Mouse (Mus musculus): ENCODE data around the gene Ltbp1. TPM values are rescaled to one million over a fixed set of nuclear protein-coding genes. Genes with fewer than 3 reads are reported as not detected.

Gene Ltbp1
- polyA plus RNA-seq, 1 experiment from 2014 or later: 2.1 TPM

GRCm38 (mm10) chr17:75233206-75233605 is 227.8 kb downstream of the Ltbp1 start:
- no peaks in the 10 kb centered on the region for H3K27me3 ChIP-seq (ENCODE audit: control insufficient read depth, insufficient read depth, low read depth, low read length)
- no peak overlapping the region for H3K9ac ChIP-seq (ENCODE audit: low read depth, low read length)
- no peaks in the 10 kb centered on the region for H3K36me3 ChIP-seq (ENCODE audit: control insufficient read depth, insufficient read depth)
- no peaks in the 10 kb centered on the region for H3K9me3 ChIP-seq (replicated peaks; ENCODE audit: control insufficient read depth, low read length)
- ATAC-seq (ENCODE audit: low read depth): no peak
- H3K4me3 ChIP-seq (ENCODE audit: low read depth, low read length): no peak overlapping the region
- H3K27ac ChIP-seq (ENCODE audit: low read length): no peak overlapping the region
- H3K4me1 ChIP-seq (ENCODE audit: control insufficient read depth, low read depth, low read length): no peaks in the 10 kb centered on the region
- WGBS (ENCODE audit: insufficient replicate concordance): 40% methylated on average over 2 of the region's 2 CpGs
- H3K4me2 ChIP-seq (ENCODE audit: low read depth, low read length): no peak overlapping the region

- Histone ChIP-seq H3K4me1 (ENCODE audit: control insufficient read depth, low read depth, low read length) (no peaks in the 10 kb centered on the region), H3K9me3 (replicated peaks; ENCODE audit: control insufficient read depth, low read length) (no peaks in the 10 kb centered on the region), H3K4me2 (ENCODE audit: low read depth, low read length) (no peak overlapping the region), H3K27ac (ENCODE audit: low read length) (no peak overlapping the region), H3K36me3 (ENCODE audit: control insufficient read depth, insufficient read depth) (no peaks in the 10 kb centered on the region), H3K9ac (ENCODE audit: low read depth, low read length) (no peak overlapping the region), H3K4me3 (ENCODE audit: low read depth, low read length) (no peak overlapping the region), H3K27me3 (ENCODE audit: control insufficient read depth, insufficient read depth, low read depth, low read length) (no peaks in the 10 kb centered on the region)
- WGBS (ENCODE audit: insufficient replicate concordance): 30% methylated on average over 4 of the region's 4 CpGs
- ATAC-seq (ENCODE audit: low read depth): no peak
These were observed 228.6 kb downstream of the Ltbp1 start for GRCm38 (mm10) chr17:75233923-75234322.

DNA sequence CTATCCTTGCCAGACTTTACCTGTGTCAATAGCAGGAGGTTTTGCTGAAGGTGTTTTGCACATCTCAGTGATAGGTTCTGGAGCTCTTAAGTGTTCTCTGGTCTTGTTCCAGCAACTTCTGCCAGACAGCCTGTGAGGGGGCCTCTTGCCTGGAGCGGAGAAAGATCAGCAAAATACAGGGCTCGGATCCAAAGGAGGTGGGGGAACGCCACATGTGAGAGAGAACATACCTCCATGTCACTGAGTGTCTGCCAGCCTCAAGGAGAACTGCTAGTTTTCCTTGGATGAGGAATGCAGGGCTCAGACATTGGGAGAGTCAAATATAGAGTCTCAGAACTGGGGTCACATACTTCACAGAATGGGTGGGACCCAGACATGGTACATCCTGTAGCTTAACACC is 230.4 kb downstream of the Ltbp1 start:
- Histone ChIP-seq H3K4me1 (ENCODE audit: control insufficient read depth, low read depth, low read length) (no peaks in the 10 kb centered on the region), H3K9me3 (replicated peaks; ENCODE audit: control insufficient read depth, low read length) (no peaks in the 10 kb centered on the region), H3K36me3 (ENCODE audit: control insufficient read depth, insufficient read depth) (no peaks in the 10 kb centered on the region), H3K27ac (ENCODE audit: low read length) (no peak overlapping the region), H3K4me2 (ENCODE audit: low read depth, low read length) (no peak overlapping the region), H3K9ac (ENCODE audit: low read depth, low read length) (no peak overlapping the region), H3K4me3 (ENCODE audit: low read depth, low read length) (no peak overlapping the region), H3K27me3 (ENCODE audit: control insufficient read depth, insufficient read depth, low read depth, low read length) (no peaks in the 10 kb centered on the region)
- WGBS (ENCODE audit: insufficient replicate concordance): 77% methylated on average over 3 of the region's 3 CpGs
- ATAC-seq (ENCODE audit: low read depth): no peak

- Histone ChIP-seq H3K4me3 (ENCODE audit: low read depth, low read length) (no peak overlapping the region), H3K4me1 (ENCODE audit: control insufficient read depth, low read depth, low read length) (no peaks in the 10 kb centered on the region), H3K27ac (ENCODE audit: low read length) (no peak overlapping the region), H3K4me2 (ENCODE audit: low read depth, low read length) (no peak overlapping the region), H3K9ac (ENCODE audit: low read depth, low read length) (no peak overlapping the region), H3K36me3 (ENCODE audit: control insufficient read depth, insufficient read depth) (no peaks in the 10 kb centered on the region), H3K27me3 (ENCODE audit: control insufficient read depth, insufficient read depth, low read depth, low read length) (no peaks in the 10 kb centered on the region), H3K9me3 (replicated peaks; ENCODE audit: control insufficient read depth, low read length) (no peaks in the 10 kb centered on the region)
- no peak for ATAC-seq (ENCODE audit: low read depth)
- WGBS (ENCODE audit: insufficient replicate concordance): 62% methylated on average over 2 of the region's 2 CpGs
These were observed 231.2 kb downstream of the Ltbp1 start for GRCm38 (mm10) chr17:75236543-75236942.

DNA sequence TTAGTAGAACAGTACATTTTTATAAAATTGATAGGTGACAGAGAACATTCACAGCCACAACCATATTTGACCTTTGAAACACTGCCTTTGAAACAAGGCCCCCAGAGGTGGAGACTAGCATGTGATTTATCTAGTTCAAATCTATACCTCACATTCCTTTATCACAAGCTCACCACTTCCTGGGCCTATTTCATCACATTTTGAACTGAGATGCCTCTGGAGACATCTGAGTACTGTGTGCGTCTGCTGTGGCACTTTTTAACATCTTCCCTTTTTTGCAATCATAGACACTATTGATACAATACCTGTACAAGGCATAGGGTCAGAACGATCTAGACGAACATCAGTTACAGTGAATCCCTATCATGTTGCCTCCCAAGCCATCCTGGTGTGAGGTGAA is 232.1 kb downstream of the Ltbp1 start:
- Histone ChIP-seq H3K4me3 (ENCODE audit: low read depth, low read length) (no peak overlapping the region), H3K9me3 (replicated peaks; ENCODE audit: control insufficient read depth, low read length) (no peaks in the 10 kb centered on the region), H3K9ac (ENCODE audit: low read depth, low read length) (no peak overlapping the region), H3K4me1 (ENCODE audit: control insufficient read depth, low read depth, low read length) (no peaks in the 10 kb centered on the region), H3K27me3 (ENCODE audit: control insufficient read depth, insufficient read depth, low read depth, low read length) (no peaks in the 10 kb centered on the region), H3K27ac (ENCODE audit: low read length) (no peak overlapping the region), H3K4me2 (ENCODE audit: low read depth, low read length) (no peak overlapping the region), H3K36me3 (ENCODE audit: control insufficient read depth, insufficient read depth) (no peaks in the 10 kb centered on the region)
- 67% methylated on average over 3 of the region's 3 CpGs for whole genome bisulfite sequencing (ENCODE audit: insufficient replicate concordance)
- no peak for ATAC-seq (ENCODE audit: low read depth)

- Histone ChIP-seq H3K4me3 (ENCODE audit: low read depth, low read length) (no peak overlapping the region), H3K9ac (ENCODE audit: low read depth, low read length) (no peak overlapping the region)
These were observed 233.3 kb downstream of the Ltbp1 start for GRCm38 (mm10) chr17:75238655-75239054.

DNA sequence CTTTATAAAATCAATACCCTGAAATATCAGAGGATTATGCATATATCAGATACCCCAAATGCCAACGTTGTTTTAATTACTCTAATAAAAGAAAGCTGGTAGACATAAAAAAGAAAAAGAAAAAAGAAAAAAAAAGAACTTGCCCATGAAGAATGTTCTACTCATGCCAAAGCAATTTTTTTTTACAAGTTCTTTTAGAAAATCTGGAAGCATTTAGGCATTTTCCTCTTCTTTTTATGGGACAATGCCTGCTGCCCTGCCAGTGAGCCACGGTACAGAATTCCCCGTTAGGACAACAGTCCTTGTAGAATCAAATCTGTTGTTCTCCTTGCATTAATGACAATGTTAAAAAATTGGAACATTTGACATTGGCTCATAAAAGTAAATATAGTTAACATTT is 234.2 kb downstream of the Ltbp1 start:
- Histone ChIP-seq H3K36me3 (ENCODE audit: control insufficient read depth, insufficient read depth) (no peaks in the 10 kb centered on the region), H3K27me3 (ENCODE audit: control insufficient read depth, insufficient read depth, low read depth, low read length) (no peaks in the 10 kb centered on the region), H3K4me3 (ENCODE audit: low read depth, low read length) (no peak overlapping the region), H3K27ac (ENCODE audit: low read length) (no peak overlapping the region), H3K9ac (ENCODE audit: low read depth, low read length) (no peak overlapping the region), H3K4me2 (ENCODE audit: low read depth, low read length) (no peak overlapping the region), H3K4me1 (ENCODE audit: control insufficient read depth, low read depth, low read length) (no peaks in the 10 kb centered on the region), H3K9me3 (replicated peaks; ENCODE audit: control insufficient read depth, low read length) (no peaks in the 10 kb centered on the region)
- ATAC-seq (ENCODE audit: low read depth): no peak
- WGBS (ENCODE audit: insufficient replicate concordance): 69% methylated on average over 3 of the region's 3 CpGs

More at GRCm38 (mm10) chr17:75238655-75239054, 233.3 kb downstream of the Ltbp1 start:
- H3K36me3 ChIP-seq (ENCODE audit: control insufficient read depth, insufficient read depth): no peaks in the 10 kb centered on the region
- no peaks in the 10 kb centered on the region for H3K4me1 ChIP-seq (ENCODE audit: control insufficient read depth, low read depth, low read length)
- no peaks in the 10 kb centered on the region for H3K27me3 ChIP-seq (ENCODE audit: control insufficient read depth, insufficient read depth, low read depth, low read length)
- whole genome bisulfite sequencing (ENCODE audit: insufficient replicate concordance): 74% methylated on average over 2 of the region's 2 CpGs
- ATAC-seq (ENCODE audit: low read depth): no peak
- H3K4me2 ChIP-seq (ENCODE audit: low read depth, low read length): no peak overlapping the region
- H3K9me3 ChIP-seq (replicated peaks; ENCODE audit: control insufficient read depth, low read length): no peaks in the 10 kb centered on the region
- H3K27ac ChIP-seq (ENCODE audit: low read length): no peak overlapping the region

GRCm38 (mm10) chr17:75242086-75242485 is 236.7 kb downstream of the Ltbp1 start:
- Histone ChIP-seq H3K4me2 (ENCODE audit: low read depth, low read length) (no peak overlapping the region), H3K4me3 (ENCODE audit: low read depth, low read length) (no peak overlapping the region), H3K27ac (ENCODE audit: low read length) (no peak overlapping the region), H3K9me3 (replicated peaks; ENCODE audit: control insufficient read depth, low read length) (no peaks in the 10 kb centered on the region), H3K27me3 (ENCODE audit: control insufficient read depth, insufficient read depth, low read depth, low read length) (no peaks in the 10 kb centered on the region), H3K9ac (ENCODE audit: low read depth, low read length) (no peak overlapping the region), H3K36me3 (ENCODE audit: control insufficient read depth, insufficient read depth) (no peaks in the 10 kb centered on the region), H3K4me1 (ENCODE audit: control insufficient read depth, low read depth, low read length) (no peaks in the 10 kb centered on the region)
- no peak for ATAC-seq (ENCODE audit: low read depth)
- 78% methylated on average over 1 of the region's 1 CpGs for WGBS (ENCODE audit: insufficient replicate concordance)

- Histone ChIP-seq H3K4me2 (ENCODE audit: low read depth, low read length) (no peak overlapping the region), H3K9ac (ENCODE audit: low read depth, low read length) (no peak overlapping the region), H3K4me3 (ENCODE audit: low read depth, low read length) (no peak overlapping the region), H3K27me3 (ENCODE audit: control insufficient read depth, insufficient read depth, low read depth, low read length) (no peaks in the 10 kb centered on the region), H3K9me3 (replicated peaks; ENCODE audit: control insufficient read depth, low read length) (no peaks in the 10 kb centered on the region), H3K36me3 (ENCODE audit: control insufficient read depth, insufficient read depth) (no peaks in the 10 kb centered on the region), H3K4me1 (ENCODE audit: control insufficient read depth, low read depth, low read length) (no peaks in the 10 kb centered on the region), H3K27ac (ENCODE audit: low read length) (no peak overlapping the region)
- WGBS (ENCODE audit: insufficient replicate concordance): 42% methylated on average over 1 of the region's 1 CpGs
- ATAC-seq (ENCODE audit: low read depth): no peak
These were observed 237.9 kb downstream of the Ltbp1 start for GRCm38 (mm10) chr17:75243221-75243620.

GRCm38 (mm10) chr17:75244148-75244547 is 238.8 kb downstream of the Ltbp1 start:
- Histone ChIP-seq H3K9ac (ENCODE audit: low read depth, low read length) (no peak overlapping the region), H3K27me3 (ENCODE audit: control insufficient read depth, insufficient read depth, low read depth, low read length) (no peaks in the 10 kb centered on the region), H3K4me1 (ENCODE audit: control insufficient read depth, low read depth, low read length) (no peaks in the 10 kb centered on the region), H3K36me3 (ENCODE audit: control insufficient read depth, insufficient read depth) (no peaks in the 10 kb centered on the region), H3K9me3 (replicated peaks; ENCODE audit: control insufficient read depth, low read length) (no peaks in the 10 kb centered on the region), H3K4me3 (ENCODE audit: low read depth, low read length) (no peak overlapping the region), H3K27ac (ENCODE audit: low read length) (no peak overlapping the region), H3K4me2 (ENCODE audit: low read depth, low read length) (no peak overlapping the region)
- 81% methylated on average over 3 of the region's 3 CpGs for WGBS (ENCODE audit: insufficient replicate concordance)
- no peak for ATAC-seq (ENCODE audit: low read depth)

Data from liver, embryonic 16.5 days (tissue).